Mouse (Mus musculus) brain, adult 2 months (tissue): ENCODE results near the gene Cux1.

ENCODE experiments used
- DNase-seq: peaks from one replicate; pipeline ENCODE4 v3.0.0; 2011; ENCODE audit warnings: low read depth, low spot score

Gene Cux1

GRCm38 (mm10) chr5:136252899-136253298 is 314.4 kb downstream of the Cux1 start:
- DNase-seq = peak; percentile 85

DNA sequence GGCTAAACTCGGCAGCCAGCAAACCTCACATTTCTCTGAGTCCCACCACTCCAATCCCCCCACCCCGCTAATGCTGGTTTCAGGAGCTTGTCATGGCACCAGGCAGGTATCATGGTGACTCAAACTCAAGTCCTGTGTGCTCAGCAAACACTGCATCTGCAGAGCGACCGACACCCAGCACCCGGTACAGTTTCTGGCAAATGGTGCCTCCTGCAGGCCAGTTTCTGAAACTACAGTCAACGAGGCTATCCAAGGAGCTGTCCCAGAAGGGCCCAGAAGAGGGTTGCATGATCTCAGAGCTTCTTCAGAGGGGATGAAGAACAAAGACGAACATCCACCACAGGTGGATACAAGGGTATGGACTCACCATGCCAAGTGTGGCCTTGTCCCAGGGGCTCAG is 316.3 kb downstream of the Cux1 start:
- peak; percentile 51 for DNase-seq

DNA sequence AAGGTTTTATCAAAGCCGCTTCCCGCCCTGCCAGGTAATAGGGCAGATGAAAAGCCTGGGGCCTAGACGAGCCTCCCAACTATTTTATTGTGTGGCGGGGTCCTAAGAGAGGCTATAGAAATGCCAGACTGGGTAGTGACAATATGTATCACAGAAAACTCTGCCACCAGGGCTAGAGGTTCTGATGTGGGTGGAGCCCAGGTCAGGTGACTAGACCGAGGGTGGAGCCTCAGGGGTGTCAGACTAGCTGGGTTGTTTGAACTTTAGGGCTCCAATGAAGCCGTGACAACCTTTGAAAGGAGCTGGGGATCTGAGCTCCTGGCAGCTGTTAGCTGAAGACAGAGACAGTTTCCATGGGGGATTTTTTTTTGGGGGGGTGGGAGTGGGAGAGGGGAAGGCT is 318.8 kb downstream of the Cux1 start:
- no peak for DNase-seq

DNA sequence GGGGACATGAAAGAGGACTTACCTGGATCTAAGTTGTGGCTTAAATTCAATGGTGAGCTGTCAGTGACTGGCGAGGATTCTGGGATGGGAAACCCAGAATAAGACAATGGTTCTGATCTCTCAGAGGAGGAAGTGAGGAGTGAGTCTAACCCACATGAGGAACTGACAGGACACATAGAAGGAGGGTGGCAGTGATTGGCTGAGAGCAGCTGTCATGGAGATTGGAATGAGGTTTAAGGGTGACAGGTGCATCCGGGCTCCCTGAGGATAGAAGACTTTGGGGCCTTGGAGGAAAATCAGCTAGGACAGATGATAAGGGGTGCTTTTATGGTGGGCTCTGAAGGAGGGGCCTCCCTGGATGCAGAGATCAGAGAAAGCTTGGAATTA is 320.8 kb downstream of the Cux1 start, which contains the start of gene Sh2b2:
Sh2b2 (minus strand) TSS at position 105 of the 387 bp plus-strand sequence.
- peak; percentile 9 for DNase-seq

DNA sequence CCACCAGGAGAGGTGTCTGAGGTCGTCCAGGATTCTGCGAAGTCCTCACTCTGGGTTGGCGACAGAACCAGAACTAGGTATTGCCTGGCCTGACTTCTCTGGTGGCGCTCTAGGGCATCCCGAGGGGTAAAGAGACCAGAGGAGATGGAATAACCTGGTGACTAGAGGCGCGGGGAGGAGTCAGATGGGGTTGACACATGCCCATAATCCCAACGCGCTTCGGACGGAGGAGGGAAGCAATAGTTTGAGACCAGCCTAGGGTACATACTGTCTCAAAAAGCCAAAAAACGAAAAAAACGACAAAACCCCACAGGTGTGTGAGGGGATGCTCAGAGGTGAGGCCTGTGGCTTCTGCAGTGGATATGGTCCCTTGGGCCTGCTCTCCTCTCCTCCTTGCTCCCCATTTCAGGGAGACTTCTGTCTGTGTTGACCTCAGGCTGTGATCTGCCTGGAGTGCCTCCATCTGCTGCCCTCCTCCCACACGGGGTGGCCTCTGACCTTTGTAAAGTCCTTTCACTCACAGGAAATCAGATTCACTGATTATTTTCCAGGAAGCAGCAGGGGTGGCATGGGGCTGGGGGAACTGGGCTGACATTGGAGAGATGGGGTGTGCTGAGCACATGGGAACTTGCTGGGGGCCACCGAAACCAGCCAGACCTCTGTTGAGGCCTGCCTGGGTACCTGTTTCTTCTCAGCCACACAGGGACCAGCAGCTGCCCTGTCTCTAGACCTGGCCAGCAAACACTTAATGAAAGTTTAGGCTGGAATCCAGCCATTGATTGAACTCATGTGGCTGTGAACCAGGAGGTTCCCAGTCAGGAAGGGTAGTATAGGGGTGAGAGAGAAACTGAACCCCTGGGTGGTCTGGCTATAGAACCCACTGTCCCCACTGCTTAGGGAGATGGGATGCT is 321.5 kb downstream of the Cux1 start:
- no peak for DNase-seq

DNA sequence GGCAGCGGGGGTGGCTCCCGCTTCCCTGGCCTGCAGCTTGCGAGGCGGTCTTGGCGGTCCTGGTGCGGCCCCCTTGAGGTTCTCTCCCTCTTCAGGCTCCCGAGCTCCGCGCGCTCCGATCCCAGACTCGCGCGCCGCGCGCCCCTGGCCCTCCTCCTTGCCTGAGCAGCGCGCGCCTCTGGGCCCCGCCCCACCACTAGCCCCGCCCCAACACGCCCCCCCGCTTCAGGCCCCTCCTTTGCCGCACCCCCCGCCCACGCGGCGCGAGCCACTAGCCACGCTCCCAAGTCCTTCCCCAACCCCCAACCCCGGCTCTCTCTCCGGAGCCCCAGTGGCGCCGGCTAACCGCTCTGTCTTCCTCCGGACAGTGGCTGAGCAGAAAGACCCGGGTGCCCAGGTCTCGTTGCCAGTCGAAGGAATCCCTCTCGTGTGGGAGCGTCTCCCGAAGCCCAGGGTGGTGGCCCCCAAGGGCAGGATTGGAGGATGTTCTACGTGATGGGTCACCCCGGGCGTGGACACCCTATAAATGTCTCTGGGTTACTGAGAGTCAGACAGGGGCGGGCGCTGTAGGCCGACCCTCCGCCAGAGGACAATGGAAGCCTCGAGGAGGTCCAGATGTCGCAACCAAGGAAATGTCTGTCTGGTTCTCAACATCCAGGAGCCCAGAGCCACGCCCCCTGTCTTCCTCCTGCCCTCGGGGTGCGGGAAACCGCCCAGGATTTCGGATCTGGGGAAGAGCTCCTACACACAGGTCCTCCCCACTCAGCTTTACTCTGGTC is 322.3 kb downstream of the Cux1 start:
- peak; percentile 91 for DNase-seq

GRCm38 (mm10) chr5:136243851-136244761 is 323.2 kb downstream of the Cux1 start:
- DNase-seq = peak; percentile 43

DNA sequence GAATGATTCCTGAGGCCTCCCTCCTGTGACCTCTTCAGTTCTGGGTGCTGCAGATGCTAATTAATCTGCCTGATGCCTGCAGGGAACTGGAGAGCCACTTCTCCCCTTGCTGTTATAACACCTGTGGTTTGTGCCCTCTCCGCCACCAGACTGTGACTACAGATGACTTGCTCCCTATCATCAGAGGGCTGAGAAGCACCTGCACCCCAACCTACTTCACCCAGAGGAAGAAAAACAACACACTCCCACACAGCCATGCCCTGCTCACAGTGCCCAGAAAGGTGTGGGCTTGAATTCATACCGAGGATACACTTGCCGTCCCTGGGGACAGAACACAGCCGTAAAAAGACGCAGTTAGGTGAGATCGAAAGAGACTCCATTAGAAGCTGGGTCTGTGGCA is 326.1 kb downstream of the Cux1 start:
- DNase-seq = no peak

- no peak for DNase-seq
Measured at GRCm38 (mm10) chr5:136240381-136240780, 326.9 kb downstream of the Cux1 start.

GRCm38 (mm10) chr5:136237607-136238006 is 329.7 kb downstream of the Cux1 start:
- no peak for DNase-seq

- DNase-seq = no peak
Measured at GRCm38 (mm10) chr5:136236611-136237010, 330.7 kb downstream of the Cux1 start.

DNA sequence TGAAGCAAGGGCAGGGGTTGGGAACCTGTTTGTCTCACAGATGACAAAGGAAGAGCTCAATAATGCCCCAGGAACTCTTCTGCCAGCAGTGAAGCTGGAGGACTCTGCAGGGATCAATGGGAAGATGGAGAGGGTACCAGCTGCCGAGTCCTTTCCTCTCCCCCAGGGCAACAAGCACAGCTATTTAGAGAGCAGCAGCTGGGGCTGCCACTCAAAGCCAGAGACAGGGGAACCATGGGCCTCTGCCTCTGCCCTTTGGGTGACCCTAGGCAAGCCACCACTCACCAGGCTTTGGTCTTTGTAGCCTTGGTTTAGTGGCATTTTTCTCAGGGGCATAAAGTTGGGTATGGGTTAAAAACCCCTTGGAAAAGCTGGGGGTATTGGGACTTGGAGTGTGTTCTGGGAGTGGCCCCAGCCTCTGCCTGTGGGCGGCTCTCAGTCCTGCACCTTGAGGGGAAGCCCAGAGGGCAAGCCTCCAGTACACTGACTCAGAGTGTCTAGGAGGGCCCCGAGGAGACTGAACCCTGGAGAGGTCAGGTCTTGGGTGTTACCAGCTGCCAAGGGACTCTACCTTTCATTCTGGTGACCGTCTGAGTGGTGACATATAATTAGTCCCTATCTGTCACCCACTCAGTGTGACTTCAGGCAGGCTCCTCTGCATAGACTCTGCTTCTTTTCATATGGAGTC is 336.8 kb downstream of the Cux1 start:
- DNase-seq = no peak

DNA sequence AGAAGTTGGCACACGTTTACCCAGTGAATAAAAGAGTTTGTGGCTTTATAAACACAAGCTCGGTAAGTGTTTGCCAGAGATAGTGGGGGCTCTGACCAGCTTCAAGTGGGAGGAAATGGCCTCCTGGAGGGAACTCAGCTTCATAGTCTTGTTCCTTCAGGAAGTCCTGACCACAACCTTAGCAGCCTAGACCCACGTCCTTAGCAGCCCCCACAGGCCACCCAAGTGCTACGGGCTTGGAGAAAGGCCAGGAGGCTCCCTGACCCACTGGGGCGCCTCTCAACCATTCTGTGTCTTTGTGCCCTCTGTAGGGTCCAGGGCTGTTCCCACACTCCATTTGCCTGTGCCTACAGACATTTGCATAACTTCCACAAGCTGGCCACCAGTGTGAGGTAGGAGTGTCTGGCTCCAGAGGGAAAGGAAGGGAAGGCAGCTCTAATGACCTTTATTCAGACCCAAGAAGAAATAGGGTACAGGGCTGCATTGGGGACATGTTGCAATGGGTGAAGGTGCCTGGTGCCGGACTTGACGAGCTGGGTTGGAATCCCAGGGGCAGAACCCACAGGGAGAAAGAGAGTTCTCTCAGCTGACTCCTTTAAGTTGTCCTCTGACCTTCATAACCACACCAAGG is 340.9 kb downstream of the Cux1 start:
- no peak for DNase-seq

DNA sequence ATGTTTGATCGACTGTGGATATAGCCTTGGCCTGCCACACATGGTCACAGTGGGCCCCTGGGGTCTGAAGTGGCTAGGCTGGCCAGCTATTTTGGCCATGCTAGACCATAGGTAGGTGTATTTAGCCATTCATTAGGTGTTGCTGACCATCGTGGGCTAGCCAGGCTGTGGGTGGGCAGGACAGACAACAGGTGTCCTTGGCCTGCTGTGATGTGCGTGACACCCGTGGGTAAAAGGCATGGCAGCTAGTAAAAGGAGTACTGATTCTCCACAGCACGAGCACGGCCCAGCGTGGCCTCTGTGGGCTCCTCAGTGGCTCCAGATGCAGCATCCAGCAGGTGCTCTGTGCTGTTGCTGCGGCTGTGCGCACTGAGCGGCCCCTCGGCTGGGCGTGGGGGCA is 348.7 kb downstream of the Cux1 start:
- DNase-seq = no peak

DNA sequence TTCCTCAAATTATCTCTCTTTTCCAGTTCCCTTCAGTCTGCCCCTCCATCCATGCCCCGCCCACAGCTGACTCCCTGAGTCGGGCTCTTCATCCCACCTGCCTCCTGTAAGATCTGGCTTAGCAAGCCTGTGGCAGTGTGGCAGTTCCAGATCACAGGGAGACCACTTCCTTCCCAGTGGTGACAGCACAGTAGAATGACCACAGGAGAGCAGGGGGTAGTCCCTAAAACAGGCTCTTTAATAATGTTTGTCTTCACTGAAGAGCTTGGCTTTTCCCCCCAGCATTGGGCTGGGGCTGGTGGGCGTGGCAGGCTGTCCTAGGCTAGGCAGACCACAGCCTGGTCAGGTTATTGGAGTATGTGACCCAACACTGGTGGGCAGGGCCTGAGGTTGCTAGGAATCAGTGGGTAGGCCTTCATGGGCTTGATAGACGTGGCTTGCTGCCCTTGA is 349.3 kb downstream of the Cux1 start:
- DNase-seq = no peak

GRCm38 (mm10) chr5:136217004-136217665 is 350.2 kb downstream of the Cux1 start:
- DNase-seq = peak; percentile 31

- DNase-seq = no peak
Measured at GRCm38 (mm10) chr5:136215958-136216357, 351.3 kb downstream of the Cux1 start.

GRCm38 (mm10) chr5:136215211-136215610 is 352.1 kb downstream of the Cux1 start:
- no peak for DNase-seq

DNA sequence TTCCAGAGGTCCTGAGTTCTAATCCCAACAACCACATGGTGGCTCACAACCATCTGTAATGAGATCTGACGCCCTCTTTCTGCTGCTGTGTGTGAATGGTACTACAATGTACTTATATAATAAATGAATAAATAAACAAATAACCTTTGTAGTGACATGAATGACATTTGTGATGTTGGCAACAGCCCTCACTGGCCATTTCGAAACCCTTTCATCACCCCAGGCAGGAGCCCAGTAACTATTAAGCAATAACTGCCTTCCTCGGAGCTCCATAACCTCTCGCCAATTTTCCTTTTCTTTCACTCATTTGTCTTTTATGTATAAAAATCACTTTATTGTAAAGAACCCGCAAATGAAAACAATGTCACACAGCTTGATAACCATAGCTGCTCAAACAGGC is 353.6 kb downstream of the Cux1 start:
- no peak for DNase-seq

GRCm38 (mm10) chr5:136212716-136213115 is 354.6 kb downstream of the Cux1 start:
- DNase-seq = no peak
